Mouse (Mus musculus): ENCODE results near the gene Scmh1. TPM values are rescaled to one million over a fixed set of nuclear protein-coding genes. Genes with fewer than 3 reads are reported as not detected.

The Scmh1 gene
- total RNA-seq, 2 experiments from 2014 or later: 39.0 to 39.8 TPM

DNA sequence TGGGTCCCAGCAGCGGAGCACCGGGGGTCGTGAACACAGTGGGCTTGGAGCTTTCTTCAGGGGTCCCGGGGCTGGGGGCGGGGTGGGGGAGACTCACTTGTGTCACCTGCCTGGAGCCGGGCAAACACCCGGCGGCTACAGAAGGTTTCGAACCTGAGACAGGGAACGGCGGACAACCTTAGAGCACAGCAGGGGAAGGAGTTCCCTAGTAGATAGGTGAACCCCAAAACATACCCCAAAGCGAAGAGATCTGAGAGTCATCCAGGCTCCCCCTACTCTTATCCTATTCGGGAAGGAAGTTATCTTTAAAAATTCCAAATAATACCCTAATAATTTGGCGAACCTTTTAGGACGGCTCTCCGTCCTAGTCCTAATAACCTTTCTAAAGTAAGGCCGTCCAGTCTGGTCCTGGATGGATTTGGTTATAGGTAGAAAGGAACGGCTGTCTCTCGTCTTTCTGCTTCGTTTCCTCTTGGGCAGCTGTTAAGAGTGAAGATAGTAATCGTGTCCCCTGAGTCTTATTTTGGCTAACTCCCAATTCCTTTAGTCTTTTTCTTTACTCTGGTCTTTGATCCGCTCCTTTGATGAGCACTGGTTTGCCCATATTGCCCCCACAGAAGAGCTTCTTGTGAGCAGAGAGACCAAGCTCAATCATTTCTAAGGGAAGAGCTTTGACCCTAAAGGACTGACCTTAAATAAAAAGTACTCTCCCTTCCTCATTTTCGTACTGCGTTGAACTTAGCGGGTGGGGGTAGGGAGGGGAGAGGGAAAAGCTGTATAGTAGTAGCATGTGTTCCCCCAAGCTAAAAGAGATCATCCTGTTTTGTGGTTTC lies 941 bp downstream of the Scmh1 start:
- DNase-seq: no peak

DNA sequence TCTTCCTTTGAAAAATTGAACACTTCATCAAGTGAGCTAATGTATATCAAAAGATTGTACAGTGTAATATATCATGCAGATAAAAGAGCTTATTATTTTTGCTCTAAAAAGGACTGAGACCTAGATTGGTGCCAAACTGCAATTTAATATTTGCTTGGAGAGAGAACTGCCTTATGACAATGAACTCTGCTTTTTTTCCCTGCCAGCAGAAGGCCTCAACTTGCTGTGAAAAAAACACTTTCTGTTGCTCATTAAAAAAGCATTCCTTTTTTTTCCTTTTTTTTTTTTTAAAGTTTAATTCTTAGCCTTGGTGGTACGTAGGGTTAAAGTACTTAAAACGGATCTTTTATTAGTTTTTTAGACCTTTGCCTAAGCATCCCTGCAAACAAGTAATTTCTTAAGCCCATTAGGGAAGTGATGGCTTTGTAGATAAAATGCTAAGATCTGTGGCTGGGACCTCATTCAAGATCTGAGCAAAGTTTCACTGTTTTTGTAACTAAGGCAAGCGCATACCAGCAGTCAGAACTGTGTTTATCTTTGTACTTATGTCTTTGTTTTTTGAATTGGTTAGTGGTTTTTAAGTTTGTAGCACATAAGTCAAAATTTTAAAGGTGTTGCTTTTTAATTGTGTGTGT lies 1.7 kb downstream of the Scmh1 start:
- DNase-seq: no peak

DNA sequence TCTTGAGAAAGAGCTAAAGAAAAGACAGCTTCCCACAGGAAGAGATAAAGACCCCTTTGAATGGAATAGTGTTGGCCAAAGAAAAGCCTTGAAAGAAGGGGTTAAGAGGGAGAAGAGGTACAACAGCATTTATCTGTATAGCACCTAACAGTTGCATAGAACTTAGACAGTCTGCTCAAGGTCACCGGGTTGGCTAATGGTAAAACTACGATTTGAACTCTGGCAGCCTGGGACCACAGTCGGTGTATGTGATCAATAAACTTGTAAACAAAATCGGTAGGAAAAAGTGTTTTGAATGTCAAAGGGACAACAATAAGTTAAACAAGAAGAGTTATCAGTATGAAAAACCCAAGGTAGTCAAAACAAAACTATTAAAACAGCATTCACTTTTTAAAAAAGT lies 13.0 kb downstream of the Scmh1 start:
- DNase-seq: no peak

DNA sequence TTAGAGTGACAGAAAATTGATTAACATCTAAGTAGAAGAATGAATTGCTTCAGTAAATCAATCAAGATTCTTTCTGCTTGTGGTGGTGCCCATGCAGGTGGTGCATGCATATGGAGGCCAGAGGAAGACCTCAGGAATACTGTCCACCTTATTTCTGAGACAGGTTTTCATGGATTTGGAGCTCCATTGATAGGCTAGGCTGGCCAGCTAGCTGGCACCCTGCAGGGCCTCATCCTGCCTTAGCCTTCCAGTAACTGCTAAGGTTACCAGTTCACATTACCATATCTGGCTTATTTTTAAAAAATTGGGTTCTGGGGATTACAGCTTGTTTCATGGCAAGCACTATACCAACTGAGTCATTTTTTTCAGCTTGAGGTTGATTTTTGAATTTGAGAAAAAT lies 15.1 kb downstream of the Scmh1 start:
- no peak for DNase-seq

DNA sequence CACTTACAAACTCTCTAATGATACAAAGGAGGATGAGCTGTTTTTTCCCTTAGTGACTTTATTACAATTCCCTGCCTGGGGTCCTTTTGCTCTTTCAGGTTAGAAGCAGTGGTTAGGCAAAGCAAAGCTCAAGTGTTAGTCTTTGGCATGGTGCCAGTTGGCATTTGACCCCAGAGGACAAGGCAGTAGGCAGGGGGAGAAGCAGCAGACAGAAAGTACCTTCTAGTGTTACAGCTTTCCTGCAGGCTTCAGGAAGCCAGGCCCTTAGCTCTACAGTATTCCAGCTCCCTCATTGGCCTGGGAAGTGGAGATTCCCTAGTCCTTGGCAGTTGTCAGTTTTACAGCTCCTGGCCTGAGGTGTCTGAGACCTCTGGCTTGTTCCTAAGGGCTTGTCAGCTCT lies 15.6 kb downstream of the Scmh1 start:
- DNase-seq: peak; percentile 65

DNA sequence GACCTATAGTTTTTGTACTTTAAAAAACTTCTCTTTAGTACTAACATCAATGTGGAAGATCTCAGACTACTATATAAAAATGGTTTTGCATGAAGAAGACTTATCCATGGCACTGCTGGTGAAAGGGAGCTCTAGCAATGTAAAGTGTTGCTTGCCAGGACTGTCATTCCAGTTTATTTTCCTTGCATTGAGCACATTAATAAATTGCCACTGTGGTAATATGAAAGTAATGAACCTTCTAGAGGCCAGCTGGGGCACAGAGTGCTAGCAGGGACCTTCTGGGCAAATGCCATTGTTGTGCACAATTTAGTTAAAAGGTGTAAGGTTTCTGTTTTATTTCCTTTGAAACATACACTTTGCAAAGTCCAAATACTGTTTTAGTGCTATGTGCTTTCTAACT lies 25.5 kb downstream of the Scmh1 start:
- DNase-seq: no peak

DNA sequence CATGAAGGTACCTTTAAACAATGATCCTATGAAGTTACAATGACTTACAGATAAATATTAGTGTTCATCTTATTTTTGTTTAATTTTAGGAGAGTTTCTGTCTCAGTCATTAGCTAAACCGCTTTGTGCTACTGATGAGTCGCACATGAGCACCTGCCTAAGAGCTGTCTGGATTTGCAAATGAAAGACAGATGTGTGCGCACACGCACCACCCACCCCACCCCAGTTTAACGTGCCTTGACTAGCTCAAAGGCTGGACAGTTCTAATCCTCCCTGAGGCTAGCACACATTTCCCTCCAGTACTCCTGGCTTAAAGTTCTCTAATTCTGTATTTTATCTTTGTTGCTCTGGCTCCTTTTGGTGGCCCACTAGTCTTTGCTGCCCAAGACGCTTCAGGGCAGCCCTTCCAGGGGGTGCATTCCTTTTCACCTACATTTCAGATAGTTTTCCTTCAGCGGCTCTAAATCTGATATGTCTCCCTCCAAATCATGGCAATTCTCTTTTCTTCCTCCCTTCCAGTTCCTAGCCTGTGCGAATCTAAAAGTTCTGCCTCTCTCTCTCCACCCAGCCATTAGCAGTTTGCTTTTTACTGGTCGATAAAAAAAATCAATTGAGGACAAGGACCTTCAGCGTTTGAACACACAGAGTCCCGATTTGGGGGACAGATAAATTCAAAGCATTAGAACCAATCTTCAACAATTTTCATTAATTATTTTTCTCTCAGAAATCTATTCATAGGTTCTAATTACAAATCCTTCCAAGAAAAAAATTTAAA lies 27.7 kb downstream of the Scmh1 start:
- DNase-seq: no peak

DNA sequence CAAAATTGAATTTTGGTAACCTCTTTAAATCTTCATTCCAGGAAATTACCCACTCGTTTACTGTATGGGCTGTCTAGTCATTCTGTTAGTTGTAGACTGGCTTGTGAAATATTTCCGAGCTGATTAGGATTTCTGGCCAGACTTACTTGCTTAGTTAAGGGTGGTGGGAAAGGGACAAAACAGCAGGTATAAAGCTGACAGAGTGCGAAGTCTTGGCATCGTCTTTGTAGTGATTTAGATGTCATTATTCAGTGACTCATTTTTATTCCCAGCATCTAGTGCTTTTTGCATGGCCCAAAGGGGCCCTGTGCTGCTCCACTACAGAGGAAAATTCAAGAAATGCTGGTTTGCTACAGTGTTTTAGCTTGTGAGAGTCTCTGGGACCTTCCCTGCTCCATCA lies 56.7 kb downstream of the Scmh1 start:
- no peak for DNase-seq

DNA sequence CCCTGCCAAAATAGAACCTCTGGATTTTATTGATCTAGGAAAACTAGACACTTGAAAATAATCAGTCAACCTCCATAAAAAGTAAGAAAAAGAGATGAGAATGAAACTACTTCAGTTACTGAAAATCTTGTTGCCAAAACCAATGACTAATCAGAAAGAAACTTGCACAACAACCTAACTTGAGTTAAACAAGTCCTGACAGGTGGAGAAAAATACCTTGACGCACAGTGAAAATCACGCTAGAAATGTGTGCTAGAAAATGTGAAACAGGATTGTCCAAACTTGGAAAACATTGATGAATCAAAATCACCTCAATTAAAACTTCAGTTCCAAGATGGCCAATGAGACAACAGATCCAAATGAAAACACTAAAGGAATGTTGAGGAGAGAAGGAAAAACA lies 67.9 kb downstream of the Scmh1 start:
- DNase-seq: no peak

DNA sequence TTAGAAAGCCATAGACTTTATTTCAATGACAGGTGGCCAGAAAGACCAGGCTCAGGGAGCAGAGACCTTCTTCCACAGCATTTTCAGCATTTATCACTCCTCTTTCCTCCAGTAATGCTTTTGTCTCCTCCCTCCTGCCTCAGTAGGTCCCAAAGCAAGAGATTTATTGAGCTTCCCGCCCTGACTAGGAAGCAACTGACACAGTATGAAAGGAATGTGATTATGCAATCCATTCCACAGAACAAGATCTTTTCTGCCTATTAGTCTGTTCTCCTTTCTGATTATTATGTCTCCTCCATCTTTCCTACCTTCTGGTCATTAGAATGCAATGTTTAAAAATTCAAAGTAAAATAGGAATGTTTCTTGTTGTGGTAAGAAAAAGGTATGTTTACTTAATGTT lies 82.6 kb downstream of the Scmh1 start:
- no peak for DNase-seq

DNA sequence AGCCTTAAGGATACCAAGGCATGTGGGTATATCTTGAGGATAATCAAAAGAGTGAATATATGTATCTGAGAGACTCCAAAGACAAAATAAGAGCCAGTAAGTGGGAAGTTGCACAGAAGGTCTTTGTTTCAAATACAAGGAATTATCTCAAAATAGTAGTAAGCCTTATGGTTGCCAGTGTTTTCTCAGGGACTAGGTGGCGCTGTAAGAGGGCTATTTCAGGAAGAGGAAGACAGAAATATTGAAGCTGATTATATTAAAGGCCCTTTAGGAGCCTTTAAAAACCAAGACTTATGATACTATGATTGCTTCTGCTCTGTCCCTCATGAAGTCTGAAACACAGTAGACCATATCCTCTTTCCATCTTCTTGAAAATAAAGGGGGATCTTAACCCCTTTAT lies 101.9 kb downstream of the Scmh1 start:
- no peak for DNase-seq

DNA sequence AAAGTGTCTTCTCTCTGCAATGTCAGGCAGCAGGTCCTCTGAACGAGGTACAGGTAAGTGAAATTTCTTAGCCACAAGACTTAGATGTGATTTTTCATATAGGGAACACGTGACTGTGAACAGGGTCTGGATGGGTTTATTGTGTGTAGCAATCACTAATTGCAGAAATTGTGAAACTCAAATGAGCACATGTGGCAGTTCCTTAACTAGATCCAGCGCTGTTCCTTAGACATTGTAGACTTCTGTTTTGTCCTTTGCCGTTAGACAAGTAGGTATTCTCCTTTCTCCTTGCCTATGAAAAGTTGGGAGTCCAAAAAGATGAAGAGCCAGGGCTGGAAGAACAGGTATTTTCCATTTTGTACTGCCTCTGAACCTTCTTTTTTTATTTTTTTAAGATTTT lies 106.1 kb downstream of the Scmh1 start:
- no peak for DNase-seq

DNA sequence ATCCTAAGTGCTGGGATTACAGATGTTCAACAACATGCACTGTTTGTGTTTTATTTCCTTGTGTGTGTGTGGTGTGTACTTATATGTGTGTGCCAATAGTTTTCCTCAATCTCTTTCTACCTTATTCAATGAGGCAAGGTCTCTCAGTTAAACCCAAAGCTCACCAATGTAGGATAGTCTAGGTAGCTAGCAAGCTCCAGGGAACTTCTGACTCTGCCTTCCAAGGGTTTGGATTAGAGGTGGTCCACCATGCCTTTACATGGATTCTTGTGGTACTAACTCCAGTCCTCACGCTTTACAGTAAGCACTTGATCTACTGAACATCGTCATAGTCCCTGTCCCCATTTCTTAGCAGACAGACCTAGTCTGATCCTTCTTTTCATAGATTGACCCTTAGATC lies 109.3 kb downstream of the Scmh1 start:
- no peak for DNase-seq

DNA sequence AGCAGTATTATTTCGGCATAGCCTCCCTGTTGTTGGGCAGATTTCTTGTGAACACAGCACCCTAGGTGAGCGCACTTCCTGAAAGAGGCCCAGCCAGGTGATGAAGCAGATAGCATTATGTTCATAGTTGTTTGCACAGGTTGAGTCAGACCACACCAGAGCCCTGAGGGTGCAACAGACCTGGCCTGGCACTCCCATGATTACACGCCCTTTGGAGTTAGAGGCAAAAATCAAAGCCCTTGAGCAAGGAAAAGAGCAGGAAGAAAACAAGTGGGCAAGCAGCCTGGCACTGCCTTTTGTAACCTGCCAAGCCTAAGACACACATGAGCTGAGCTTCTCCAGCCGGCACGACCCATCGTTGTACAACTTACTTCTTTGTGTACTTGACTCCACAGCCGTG lies 111.4 kb downstream of the Scmh1 start:
- DNase-seq: no peak

DNA sequence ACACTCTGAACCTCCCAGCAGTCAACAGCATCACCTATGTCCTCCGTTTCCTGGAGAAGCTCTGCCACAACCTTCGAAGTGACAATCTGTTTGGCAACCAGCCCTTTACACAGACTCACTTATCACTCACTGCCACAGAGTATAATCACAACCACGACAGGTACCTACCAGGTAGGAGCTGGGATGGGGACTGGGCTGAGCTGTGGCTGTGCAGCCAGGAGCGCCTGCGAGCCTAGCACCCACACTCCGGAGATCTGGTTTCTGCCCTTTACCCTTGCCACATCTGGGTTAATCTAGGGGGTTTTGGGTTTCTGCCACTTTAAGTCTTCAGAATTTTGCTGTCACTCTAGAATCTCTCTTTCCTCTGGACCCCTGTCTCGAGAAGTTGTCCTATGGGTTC lies 111.8 kb downstream of the Scmh1 start:
- DNase-seq: no peak

DNA sequence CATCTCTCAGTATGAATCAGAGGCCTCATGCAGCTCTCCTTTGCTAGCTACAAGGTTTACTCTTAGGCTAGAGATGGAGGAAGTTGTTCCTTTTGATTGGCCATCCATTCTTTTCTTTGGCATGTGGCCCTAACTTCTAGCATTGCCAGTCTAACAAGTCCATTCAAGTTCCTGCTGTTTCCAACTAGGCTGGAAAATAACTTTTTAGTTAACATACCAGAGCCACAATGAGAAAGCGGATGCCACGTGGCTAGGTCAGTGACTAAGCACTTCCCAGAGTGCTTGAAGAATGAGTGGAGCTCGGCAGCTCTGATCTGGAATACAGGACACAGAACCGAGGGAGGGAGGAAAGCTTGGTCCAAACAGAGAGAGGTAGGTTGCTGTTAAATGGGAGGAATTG lies 112.3 kb downstream of the Scmh1 start:
- no peak for DNase-seq

DNA sequence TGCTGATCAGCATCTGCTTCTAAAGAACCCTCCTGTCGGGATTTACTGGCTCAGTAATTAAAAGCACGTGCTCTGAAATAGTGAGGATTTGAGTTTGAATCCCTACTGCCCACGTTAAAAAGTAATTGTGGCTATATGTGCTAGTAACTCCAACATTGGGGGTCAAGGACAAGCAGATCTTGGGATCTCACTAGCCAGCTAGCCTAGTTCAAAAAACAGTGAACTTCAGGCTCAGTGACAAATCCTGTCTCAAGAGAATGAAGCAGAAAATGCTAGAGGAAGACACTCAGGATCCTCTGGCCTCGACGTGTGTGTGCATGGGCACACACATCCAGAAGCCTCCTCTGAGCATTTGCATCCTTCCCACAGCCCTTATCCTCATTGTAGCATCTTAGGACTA lies 116.7 kb downstream of the Scmh1 start:
- DNase-seq: no peak

DNA sequence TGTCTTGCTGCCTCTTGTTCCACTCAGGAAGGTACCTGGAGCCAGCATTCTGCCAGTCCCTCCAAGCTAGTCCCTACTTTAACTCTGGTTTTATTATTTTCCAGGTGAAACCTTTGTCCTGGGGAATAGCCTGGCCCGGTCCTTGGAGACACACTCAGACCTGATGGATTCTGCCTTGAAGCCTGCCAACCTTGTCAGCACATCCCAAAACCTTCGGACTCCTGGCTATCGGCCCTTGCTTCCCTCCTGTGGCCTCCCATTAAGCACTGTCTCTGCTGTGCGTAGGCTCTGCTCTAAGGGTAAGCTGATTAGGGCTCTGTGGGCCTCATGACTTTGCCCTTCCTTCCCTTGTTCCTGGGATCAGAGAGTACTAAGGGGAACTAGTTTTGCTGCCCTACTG lies 117.3 kb downstream of the Scmh1 start:
- DNase-seq: no peak

DNA sequence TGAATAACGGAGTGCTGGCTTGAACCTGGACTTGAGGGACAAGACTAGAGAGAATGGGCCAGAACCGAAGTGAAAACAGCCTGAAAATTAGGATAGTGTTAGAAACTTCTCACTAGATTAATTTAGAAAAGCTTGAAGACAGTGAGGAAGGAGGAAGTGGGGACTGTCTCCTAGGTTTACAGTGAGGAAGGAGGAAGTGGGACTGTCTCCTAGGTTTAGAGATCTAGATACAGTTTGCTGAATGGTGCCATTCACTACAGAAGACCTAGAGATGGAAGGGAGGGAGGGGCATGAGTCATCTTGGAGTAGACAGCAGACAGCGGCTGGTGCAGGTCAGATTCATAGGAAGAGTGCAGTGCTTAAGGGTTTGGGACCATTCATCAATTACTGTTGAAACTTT lies 118.0 kb downstream of the Scmh1 start:
- no peak for DNase-seq

DNA sequence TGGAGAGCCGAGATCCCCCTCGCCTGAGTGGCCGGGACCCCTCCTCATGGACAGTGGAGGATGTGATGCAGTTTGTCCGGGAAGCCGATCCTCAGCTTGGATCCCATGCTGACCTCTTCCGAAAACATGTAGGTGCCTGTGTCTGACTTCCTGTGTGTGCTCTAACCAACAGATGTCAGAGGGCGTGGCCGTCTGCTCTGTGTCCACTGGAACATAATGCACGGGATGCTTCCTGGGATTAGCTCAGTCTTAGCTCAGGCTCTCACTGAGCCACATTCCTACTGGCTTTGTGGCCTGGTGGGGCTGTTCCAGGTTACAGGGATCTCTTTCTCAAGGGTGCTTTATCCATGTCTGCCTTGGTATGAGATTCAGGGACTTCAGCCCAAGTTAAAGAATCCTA lies 123.1 kb downstream of the Scmh1 start:
- DNase-seq: no peak

DNA sequence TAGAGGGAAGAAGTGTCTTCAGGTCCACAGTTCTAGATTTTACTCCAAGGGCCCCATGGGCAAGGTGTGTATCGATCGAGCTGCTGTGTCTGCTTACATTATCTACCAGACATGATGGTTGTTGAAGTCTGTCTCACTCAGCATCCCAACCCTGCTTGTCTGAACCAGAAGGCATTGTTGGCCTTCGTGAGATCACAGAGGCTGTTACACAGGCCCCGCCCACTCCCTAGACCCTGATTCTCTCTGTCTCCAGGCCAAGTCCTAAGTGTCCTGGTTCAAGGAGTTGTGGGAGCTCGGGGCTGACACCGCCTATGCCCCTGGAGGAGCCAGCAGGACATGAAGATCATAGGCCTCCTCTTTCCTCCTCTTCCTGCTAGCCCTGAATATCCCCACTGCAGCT lies 126.9 kb downstream of the Scmh1 start, which contains the start of gene Slfnl1:
Gene Slfnl1, plus strand, starts transcription at position 246 of the 400 bp plus-strand sequence.
- DNase-seq: no peak

DNA sequence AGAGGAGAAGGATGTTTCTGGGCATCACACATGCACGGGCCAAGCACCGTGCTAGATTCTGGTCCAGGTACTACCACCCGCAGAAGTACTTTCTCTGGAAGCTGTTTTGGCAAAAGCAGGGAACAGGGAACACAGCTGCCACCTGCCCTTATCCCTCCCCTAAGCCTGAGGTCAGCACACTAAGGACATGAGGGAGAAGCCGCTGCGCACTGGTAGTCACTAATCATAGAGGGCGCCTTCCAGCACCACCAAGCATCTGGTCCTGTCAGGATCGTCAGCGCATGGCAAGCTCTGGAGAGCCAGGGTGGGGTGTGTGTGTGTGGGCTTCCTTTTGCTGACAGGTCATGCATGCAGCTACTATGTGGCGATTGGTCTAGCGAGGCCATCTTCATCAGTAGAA lies 133.6 kb downstream of the Scmh1 start:
- no peak for DNase-seq

DNA sequence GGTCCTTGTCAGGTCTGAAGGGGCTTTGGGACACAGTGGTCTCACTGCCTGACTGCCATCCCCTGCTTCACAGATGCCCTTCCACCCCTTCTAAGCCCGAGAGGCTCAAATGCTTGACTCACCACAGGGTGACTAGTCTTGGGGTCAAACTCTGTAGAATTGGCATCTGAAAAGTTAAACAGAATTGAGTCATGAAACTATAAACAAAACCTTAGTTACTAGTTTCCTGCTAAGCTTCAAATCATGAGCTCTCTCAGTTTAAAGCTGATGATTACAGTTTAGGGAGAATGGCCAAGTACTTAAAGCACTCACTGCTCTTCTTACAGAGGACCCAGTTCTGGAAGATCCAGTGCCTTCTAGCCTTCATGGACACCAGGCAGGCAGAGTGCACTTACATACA lies 139.8 kb downstream of the Scmh1 start:
- DNase-seq: no peak
